Mouse (Mus musculus) testis, adult 2 months (tissue): ENCODE measurements around the gene Cfap161. TPM values are rescaled to one million over a fixed set of nuclear protein-coding genes. Genes with fewer than 3 reads are reported as not detected.

Source experiments
- H3K27ac ChIP-seq: fragments of 200-500 bp; 2 replicates; pipeline ENCODE4 v1.5.1; 2012; ENCODE audit warnings: low read depth, low read length; ENCODE audit not compliant: control insufficient read depth, insufficient read depth
- H3K27me3 ChIP-seq: fragments of 200-500 bp; 2 replicates; pipeline ENCODE4 v1.6.1; 2012; ENCODE audit warnings: mild to moderate bottlenecking, low read length, moderate library complexity; ENCODE audit not compliant: control insufficient read depth, insufficient read depth
- H3K36me3 ChIP-seq: fragments of 200-500 bp; 2 replicates; pipeline ENCODE4 v1.6.1; 2012; ENCODE audit warnings: mild to moderate bottlenecking, low read length; ENCODE audit not compliant: control insufficient read depth, insufficient read depth
- H3K4me1 ChIP-seq: fragments of 200-500 bp; 2 replicates; pipeline ENCODE4 v1.6.1; 2012; ENCODE audit warnings: low read length; ENCODE audit not compliant: control insufficient read depth, insufficient read depth
- H3K4me3 ChIP-seq: fragments of 200-500 bp; 2 replicates; pipeline ENCODE4 v1.5.1; 2012; ENCODE audit warnings: low read depth, mild to moderate bottlenecking, low read length, moderate library complexity, mixed read lengths; ENCODE audit not compliant: control insufficient read depth
- CTCF ChIP-seq: fragments of 200-500 bp; IDR thresholded peaks from 2 replicates; pipeline ENCODE4 v1.5.1; 2012; ENCODE audit warnings: low read depth, mild to moderate bottlenecking, inconsistent platforms, low read length, moderate library complexity; ENCODE audit not compliant: control insufficient read depth, insufficient read depth, insufficient replicate concordance
- POLR2A ChIP-seq: fragments of 200-500 bp; IDR thresholded peaks from 2 replicates; pipeline ENCODE4 v1.6.1; 2012; ENCODE audit warnings: low read depth, mild to moderate bottlenecking, inconsistent platforms, low read length, moderate library complexity; ENCODE audit not compliant: control insufficient read depth
- polyA plus RNA-seq: library from polyadenylated mRNA; depleted of rRNA; stranded (reverse); fragments of >200 nt; gene quantifications from 2 replicates; pipeline ENCODE4 v1.2.3, GENCODE M21; 2012; rRNA removed

The Cfap161 gene
- polyA plus RNA-seq = 53.9 and 59.4 TPM in 2 replicates

- TF ChIP-seq POLR2A = peak; percentile 96
- no peak for TF ChIP-seq CTCF
- Histone ChIP-seq H3K27ac (peak within 1 kb of the TSS; percentile 71), H3K4me1 (peaks cover 9% of the 10 kb centered on the region), H3K4me3 (peak within 1 kb of the TSS; percentile 92), H3K27me3 (no peaks in the 10 kb centered on the region), H3K36me3 (no peaks in the 10 kb centered on the region)
Measured at GRCm38 (mm10) chr7:83794705-83795104, at the start of gene Cfap161. Gene Cfap161, minus strand, starts transcription at chr7:83794880.

DNA sequence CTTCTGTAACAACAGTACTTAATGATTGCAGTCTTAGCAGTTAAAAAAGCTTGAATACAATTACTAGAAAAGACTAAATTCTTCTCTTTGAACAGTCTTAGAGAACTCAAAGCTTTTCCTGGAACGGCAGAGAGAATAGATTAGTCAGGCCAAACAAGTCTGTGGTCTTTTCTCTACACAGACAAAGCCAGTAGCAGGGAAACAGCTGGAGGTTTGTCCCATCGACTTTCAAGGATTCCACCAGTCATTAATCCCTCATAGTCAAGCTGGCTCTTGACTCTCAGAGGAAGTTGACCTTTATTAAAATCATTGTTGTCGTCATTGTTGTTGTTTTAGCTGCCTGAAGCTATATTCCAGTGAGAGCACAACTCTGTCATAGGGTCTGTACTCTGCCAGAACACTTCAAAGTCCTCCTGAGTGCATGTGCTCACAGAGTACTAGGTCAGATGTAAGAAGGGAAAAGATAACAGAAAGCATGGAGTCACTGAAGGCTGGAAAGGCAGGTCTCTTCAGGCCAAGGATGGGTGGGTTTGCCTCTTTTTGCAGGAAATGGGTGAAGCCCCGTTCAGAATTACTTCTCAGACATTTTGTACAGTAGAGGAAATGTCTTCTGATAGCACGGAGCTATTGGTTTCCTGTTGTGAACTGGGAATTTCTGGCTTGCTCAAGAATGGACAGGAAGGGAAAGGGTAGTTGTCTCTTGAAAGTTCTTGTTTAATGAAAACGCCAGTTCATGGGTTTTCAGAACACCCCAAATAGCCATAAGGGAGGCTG, 48.0 kb upstream of the Cfap161 start:
- no peaks in the 10 kb centered on the region for H3K27me3 ChIP-seq
- H3K27ac ChIP-seq = no peak overlapping the region
- no peaks in the 10 kb centered on the region for H3K4me1 ChIP-seq
- no peak overlapping the region for H3K4me3 ChIP-seq
- TF ChIP-seq CTCF (no peak), POLR2A (no peak)
- H3K36me3 ChIP-seq = no peaks in the 10 kb centered on the region

GRCm38 (mm10) chr7:83840076-83840475, 45.4 kb upstream of the Cfap161 start:
- Histone ChIP-seq H3K4me3 (no peak overlapping the region), H3K27me3 (no peaks in the 10 kb centered on the region), H3K4me1 (no peaks in the 10 kb centered on the region), H3K36me3 (no peaks in the 10 kb centered on the region), H3K27ac (no peak overlapping the region)
- TF ChIP-seq POLR2A (no peak), CTCF (no peak)

GRCm38 (mm10) chr7:83838525-83839224, 44.0 kb upstream of the Cfap161 start:
- no peaks in the 10 kb centered on the region for H3K36me3 ChIP-seq
- H3K27ac ChIP-seq = no peak overlapping the region
- H3K4me1 ChIP-seq = no peaks in the 10 kb centered on the region
- TF ChIP-seq CTCF (no peak), POLR2A (no peak)
- no peak overlapping the region for H3K4me3 ChIP-seq
- no peaks in the 10 kb centered on the region for H3K27me3 ChIP-seq

DNA sequence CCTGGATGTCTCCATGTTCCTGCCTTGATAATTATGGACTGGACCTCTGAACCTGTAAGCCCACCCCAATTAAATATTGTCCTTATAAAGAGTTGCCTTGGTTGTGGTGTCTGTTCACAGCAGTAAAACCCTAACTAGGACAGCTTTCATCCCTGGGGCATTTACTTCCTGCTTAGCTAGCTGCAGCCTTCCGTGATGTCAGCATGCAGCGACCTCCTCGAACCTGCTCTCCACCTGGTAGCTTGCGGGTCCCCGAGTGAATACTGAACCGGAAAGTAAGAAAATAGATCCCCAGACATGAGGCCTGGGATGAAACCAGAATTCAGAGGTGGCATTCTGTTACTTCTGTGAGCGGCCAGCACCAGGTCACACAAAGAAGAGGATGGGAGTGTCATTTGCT, 34.7 kb upstream of the Cfap161 start:
- Histone ChIP-seq H3K4me3 (no peak overlapping the region), H3K27ac (no peak overlapping the region), H3K4me1 (peaks cover 7% of the 10 kb centered on the region), H3K27me3 (no peaks in the 10 kb centered on the region), H3K36me3 (no peaks in the 10 kb centered on the region)
- TF ChIP-seq CTCF = no peak
- TF ChIP-seq POLR2A = no peak

DNA sequence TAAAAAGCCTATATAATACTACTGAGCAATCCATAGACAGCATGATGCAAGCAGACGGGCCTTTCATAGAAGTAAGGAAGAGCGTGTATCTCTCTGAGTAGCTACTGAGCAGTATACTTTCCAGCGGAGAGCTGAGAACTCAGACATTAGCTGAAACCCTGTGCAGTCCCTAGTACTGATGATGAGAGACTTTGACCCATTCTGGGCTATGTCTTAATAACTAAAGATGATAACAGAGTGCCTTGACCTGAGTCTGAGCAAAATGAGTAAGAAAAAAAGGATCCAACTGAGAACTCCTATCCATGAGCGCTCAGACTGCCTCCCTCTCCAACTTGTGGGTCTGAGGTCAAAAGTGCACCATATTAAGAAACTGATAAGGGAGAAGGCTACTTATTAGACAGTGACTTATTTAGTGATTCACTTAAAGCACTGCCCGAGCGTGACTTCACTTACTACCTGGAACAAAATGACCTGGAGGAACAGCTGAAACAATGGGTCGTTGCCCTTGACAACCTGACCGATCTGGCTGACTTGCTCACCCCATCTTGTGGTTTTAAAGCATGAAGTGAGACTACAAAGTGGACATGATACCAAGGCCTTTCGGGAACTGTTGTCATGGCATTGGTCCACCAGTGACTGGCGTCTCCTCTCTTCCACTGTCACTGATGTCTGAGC, 32.9 kb upstream of the Cfap161 start:
- Histone ChIP-seq H3K36me3 (no peaks in the 10 kb centered on the region), H3K4me1 (peaks cover 7% of the 10 kb centered on the region), H3K27ac (no peak overlapping the region), H3K4me3 (no peak overlapping the region), H3K27me3 (no peaks in the 10 kb centered on the region)
- TF ChIP-seq CTCF = no peak
- TF ChIP-seq POLR2A = no peak

DNA sequence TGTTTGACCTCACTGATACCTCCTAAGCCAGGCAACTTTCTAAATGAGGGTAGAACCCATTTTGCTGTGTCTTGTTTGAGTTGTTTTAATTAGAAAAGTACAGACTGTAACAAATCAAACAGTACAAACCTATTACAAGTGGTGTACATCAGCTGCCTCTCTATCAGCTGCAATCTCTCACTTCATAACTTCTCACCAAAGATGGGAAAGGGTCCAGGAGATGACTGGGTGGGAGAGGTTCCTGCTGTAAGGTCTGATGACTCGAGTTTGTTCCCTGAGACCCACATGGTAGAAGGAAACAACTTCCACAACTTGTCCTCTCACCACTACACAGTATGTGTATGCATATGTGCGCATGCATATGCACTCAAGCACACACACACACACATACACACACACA, 32.1 kb upstream of the Cfap161 start:
- Histone ChIP-seq H3K27ac (no peak overlapping the region), H3K27me3 (no peaks in the 10 kb centered on the region), H3K4me1 (peaks cover 7% of the 10 kb centered on the region), H3K4me3 (no peak overlapping the region), H3K36me3 (no peaks in the 10 kb centered on the region)
- TF ChIP-seq POLR2A (no peak), CTCF (no peak)
